Mouse (Mus musculus) testis, postnatal 14 days (tissue): ENCODE data around the gene Ptprn2.

Experiments used
- DNase-seq: peaks from one replicate; pipeline ENCODE4 v3.0.0; 2021; ENCODE audit warnings: low spot score

The Ptprn2 gene

GRCm38 (mm10) chr12:117149176-117149575, 663.7 kb downstream of the Ptprn2 start:
- no peak for DNase-seq

- no peak for DNase-seq
Measured at GRCm38 (mm10) chr12:117150611-117151395, 665.3 kb downstream of the Ptprn2 start.

- DNase-seq, result no peak
Measured at GRCm38 (mm10) chr12:117151611-117152010, 666.1 kb downstream of the Ptprn2 start.

- no peak for DNase-seq
Measured at GRCm38 (mm10) chr12:117152366-117153165, 667.0 kb downstream of the Ptprn2 start.

GRCm38 (mm10) chr12:117153166-117153480, 667.6 kb downstream of the Ptprn2 start:
- no peak for DNase-seq

DNA sequence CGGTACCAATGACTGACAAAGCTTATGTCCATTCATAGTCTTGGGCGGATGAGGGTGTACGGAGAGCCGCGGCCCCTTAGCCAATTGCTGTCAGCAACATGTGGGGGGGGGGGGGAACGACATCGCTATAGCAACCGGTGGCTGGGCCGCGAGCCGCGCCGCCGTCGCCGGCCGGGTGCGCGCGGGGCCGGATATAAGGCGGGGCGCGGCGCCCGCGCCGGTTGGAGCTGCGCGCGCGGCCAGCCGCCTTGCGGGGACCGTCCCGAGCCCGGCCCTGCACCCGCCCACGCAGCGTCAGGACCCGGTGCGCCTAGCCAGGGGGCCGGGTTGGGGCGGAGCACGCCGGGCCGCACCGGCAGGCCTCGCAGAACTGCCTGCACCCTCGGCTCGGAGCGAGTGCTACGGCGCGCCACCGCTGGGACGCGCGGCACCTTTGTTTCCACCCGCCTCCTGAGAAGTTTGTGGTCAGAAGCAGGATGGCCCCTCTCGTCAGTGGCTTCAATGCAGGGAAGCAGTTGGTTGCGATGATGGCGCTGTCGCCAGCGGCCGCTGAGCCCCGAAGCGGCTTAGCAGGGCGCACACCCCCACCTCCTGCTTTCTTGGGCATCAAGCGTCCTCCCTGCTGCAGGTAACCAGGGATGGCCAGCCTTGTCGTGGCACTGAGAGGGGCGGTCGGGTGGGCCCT, 668.3 kb downstream of the Ptprn2 start:
- DNase-seq, result peak; percentile 14

- DNase-seq, result no peak
Measured at GRCm38 (mm10) chr12:117154356-117155243, 669.1 kb downstream of the Ptprn2 start.

GRCm38 (mm10) chr12:117155307-117156220, 670.0 kb downstream of the Ptprn2 start:
- DNase-seq, result no peak

DNA sequence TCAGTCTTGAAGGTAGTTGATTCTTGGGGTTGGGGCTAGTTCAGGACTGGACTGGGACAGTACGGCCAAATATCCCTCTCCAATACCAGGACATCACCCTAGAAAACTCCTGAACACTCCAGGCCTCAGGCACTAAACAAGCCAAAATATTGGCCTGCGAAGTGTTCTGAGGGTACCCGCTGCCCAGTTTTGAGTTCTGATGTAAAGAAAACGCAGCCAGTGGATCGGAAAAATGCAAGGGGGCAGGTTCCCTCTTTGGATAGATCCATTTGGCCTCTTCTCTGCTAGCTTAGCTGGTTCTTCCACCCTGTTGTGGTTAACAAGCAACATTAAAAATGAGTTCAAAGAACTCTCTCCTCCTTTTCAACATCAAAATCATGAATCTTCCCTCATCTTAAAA, 670.7 kb downstream of the Ptprn2 start:
- DNase-seq, result no peak

- no peak for DNase-seq
Measured at GRCm38 (mm10) chr12:117156786-117157185, 671.3 kb downstream of the Ptprn2 start.

- DNase-seq, result no peak
Measured at GRCm38 (mm10) chr12:117157249-117157648, 671.7 kb downstream of the Ptprn2 start.

DNA sequence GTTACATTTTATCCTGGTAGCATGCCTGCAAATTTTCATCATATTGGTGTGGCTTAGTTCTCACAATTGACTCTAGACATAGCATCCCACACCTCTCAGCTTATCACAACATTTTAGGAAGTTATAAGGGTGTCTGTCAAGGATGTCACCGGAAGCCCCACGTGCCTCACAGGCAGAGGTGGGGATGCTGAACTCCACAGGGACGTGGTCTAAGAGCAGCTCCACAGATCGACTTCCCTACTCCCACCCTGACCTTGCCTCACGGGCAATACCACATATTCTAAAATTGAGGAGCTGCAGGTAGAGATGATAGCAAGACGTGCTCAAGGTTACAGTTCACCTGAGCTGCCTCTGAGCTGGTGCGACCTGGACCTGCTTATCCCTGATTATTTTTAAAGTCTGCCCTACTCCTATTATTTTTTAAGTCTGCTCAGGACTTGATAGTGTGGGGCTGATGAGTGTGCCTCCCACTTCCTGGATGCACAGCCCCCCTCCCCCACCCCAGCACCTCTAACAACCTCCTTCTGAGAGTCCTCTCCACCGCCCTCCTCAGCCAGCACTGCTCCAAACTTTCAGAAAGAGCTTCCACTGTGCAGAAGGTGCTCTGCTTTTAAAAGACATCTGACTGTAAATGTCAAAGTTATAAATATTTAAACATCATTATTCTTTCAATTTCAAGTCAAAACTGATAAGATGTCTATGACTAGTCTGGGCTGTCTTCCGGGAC, 672.3 kb downstream of the Ptprn2 start:
- DNase-seq, result no peak

DNA sequence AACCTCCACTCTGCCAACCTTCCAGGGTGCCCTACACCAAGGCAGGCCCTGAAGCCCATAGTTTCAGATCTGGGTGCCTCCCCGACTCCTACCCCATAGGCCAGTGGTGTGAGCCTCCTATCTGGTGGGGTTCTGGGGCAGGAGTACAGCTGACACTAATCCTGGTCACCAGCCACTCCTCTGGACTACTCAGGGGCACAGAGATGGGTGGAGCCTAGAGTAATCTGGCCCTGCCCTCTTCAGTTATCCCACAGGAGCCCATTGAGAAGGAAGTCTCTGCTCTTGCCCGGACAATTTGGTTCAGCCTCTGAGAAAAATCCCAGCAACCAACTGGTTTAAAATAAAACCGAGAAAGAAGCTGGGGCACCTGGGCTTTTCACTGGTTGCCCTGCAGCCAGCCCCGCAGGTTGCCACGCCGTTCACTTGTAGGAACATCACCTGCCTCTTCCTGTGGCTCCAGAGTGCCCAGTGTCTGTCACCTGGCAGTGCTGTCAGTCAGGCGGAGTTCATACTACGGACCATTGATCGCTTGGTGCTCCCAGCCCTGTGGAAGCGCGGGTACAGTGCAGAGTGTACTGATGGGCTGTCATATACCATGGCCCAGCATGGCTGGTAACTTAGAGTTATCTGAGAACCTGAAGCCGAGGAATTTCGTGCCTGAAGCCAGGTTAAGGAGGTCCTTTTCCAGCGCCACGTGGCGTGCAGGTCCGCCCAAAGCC, 673.6 kb downstream of the Ptprn2 start:
- DNase-seq, result no peak

DNA sequence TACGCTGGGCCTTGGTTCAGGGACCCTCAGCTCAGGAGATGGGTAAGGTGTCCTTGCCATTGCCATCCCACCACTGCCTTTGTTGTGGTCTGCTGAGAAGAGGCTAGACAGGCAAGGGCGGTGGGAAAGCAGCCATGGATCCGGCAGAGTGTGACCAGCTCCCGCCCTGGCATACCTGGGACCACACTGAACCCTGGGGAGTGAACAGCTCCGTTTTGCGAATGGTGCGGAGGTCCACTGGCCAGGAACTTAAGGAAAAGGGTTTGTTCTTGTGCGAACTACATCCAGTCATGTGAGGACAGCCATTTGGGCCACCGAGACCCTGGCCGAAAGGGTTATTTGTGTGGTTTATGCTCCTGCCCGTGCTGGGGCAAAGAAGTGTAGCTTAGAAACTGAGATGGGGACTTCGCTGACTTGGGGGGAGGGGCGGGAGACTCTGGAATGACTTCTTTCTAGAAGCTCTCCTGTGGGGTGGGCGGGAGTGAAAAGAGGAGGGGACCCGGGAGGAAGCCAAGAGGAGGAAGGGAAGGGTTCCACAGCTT, 674.2 kb downstream of the Ptprn2 start:
- DNase-seq, result no peak

DNA sequence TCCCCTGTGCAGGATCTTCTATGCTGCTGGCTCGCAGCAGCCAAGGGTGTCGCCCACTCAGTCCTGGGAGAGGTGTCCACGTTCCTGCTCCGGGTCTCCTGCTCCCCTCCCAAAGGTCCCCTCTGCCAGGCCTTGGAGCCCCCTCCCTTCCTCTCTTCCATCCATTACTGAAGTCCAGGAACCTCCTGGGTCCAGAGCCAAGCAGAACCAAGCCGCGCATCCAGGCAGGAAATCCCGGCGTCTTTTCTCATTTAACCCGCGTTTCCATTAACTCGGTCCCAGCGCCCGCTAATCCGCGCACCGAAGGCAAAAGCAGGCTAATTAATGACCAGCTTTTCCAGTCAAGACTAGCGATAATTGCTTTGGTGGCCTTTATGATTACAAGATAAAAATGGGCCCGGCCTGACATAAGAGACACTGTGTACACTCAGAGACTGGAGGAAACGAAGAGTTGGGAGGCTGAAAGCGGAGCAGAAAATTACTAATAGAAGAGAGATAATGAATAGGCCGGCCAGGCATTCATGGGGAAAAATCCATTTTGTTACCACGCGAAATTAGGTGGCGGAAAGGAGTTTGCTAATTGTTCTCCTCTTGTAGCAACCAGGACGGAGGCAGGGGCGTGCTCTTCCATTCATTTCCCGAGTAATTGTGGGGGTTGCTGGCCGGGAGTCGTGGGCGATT, 674.8 kb downstream of the Ptprn2 start:
- no peak for DNase-seq

DNA sequence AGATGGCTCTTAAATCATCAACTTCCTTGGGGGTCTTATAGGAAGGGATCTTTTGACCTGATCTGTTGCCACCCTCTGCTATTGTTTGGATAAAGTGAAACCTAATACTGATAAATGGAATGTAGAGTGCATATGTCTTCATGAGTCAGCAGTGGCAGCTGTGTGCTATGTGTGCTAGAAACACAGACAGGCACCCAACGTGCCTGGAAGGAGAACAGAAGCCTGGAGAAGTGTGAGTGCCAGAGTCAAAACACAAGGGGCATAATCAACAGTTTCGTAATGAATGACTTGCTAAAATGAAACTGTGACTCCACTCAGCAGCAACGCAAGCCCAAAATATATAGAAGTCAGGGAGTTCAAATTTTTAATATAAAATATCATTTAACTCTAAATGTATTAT, 676.7 kb downstream of the Ptprn2 start:
- DNase-seq, result no peak

DNA sequence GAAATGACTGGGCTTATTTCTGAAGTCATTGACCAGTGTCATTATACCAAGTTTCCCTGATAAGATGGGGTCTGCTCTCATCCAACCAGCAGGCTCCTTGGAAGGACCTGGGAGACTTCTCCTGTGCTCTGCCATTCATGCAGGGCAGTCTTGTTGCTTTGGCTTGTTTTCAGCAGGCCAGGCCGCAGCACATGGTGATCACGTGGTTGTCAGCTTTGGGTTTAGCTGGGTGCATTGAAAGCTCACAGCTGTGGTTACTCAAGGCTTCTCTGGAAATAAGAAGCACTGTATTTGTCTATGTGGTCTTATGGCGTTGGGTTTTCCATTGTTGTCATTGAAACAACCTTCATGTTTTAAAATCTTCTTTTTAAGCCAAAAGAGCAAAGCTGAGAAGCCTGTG, 678.3 kb downstream of the Ptprn2 start:
- no peak for DNase-seq

- DNase-seq, result no peak
Measured at GRCm38 (mm10) chr12:117166266-117166665, 680.7 kb downstream of the Ptprn2 start.

- no peak for DNase-seq
Measured at GRCm38 (mm10) chr12:117169670-117170069, 684.1 kb downstream of the Ptprn2 start.
